Mouse (Mus musculus) right cerebral cortex, postnatal 10 days (tissue): Measurements from ENCODE around the gene Rtcb.

ENCODE experiments used
- DNase-seq, 2 experiments: peaks; one replicate each; pipeline ENCODE4 v3.0.0; 2021; ENCODE audit warnings: low spot score in 2 of 2

Gene Rtcb

GRCm38 (mm10) chr10:85957464-85957950 is at the start of gene Rtcb:
Rtcb (minus strand) TSS chr10:85957823.
- DNase-seq, result peak; percentile 98 to 100

- no peak for DNase-seq
Observed at GRCm38 (mm10) chr10:86006455-86006854, 48.8 kb upstream of the Rtcb start.

GRCm38 (mm10) chr10:86000447-86000846 is 42.8 kb upstream of the Rtcb start:
- DNase-seq, result no peak

GRCm38 (mm10) chr10:85994543-85995104 is 37.0 kb upstream of the Rtcb start:
- DNase-seq, result no peak

- no peak for DNase-seq
Observed at GRCm38 (mm10) chr10:85993836-85994235, 36.2 kb upstream of the Rtcb start.

GRCm38 (mm10) chr10:85992412-85992811 is 34.8 kb upstream of the Rtcb start:
- no peak for DNase-seq

- no peak for DNase-seq
Observed at GRCm38 (mm10) chr10:85989412-85990115, 31.9 kb upstream of the Rtcb start.

GRCm38 (mm10) chr10:85972915-85973314 is 15.3 kb upstream of the Rtcb start:
- DNase-seq, result peak; percentile 59 to 66

GRCm38 (mm10) chr10:85971826-85972225 is 14.2 kb upstream of the Rtcb start:
- DNase-seq, result no peak

GRCm38 (mm10) chr10:85969894-85970620 is 12.4 kb upstream of the Rtcb start:
- no peak for DNase-seq

- no peak for DNase-seq
Observed at GRCm38 (mm10) chr10:85968731-85969130, 11.1 kb upstream of the Rtcb start.

GRCm38 (mm10) chr10:85968157-85968634 is 10.6 kb upstream of the Rtcb start:
- peak; percentile 89 to 92 for DNase-seq

- no peak for DNase-seq
Observed at GRCm38 (mm10) chr10:85967411-85968156, 10.0 kb upstream of the Rtcb start.

GRCm38 (mm10) chr10:85966476-85966875 is 8.9 kb upstream of the Rtcb start:
- no peak for DNase-seq

- DNase-seq, result no peak
Observed at GRCm38 (mm10) chr10:85964316-85964715, 6.7 kb upstream of the Rtcb start.

GRCm38 (mm10) chr10:85962897-85963296 is 5.3 kb upstream of the Rtcb start:
- no peak for DNase-seq

- no peak for DNase-seq
Observed at GRCm38 (mm10) chr10:85956871-85957419, 678 bp downstream of the Rtcb start.

- no peak for DNase-seq
Observed at GRCm38 (mm10) chr10:85954429-85954828, 3.2 kb downstream of the Rtcb start.

- DNase-seq, result peak in 1 of 2 experiments; percentile 31
Observed at GRCm38 (mm10) chr10:85953401-85953800, 4.2 kb downstream of the Rtcb start.

GRCm38 (mm10) chr10:85951765-85952443 is 5.7 kb downstream of the Rtcb start:
- DNase-seq, result no peak
